Mouse (Mus musculus): ENCODE results near the gene Rxfp4.
A peak's percentile ranks its signal among the peaks of the same experiment; 100 is the strongest.

The Rxfp4 gene

GRCm38 (mm10) chr3:88628766-88629165 lies 24.2 kb downstream of the Rxfp4 start:
- DNase-seq (ENCODE audit: low spot score), result no peak

- no peak for DNase-seq (ENCODE audit: low spot score)
These were observed 25.4 kb downstream of the Rxfp4 start for GRCm38 (mm10) chr3:88627535-88627934.

DNA sequence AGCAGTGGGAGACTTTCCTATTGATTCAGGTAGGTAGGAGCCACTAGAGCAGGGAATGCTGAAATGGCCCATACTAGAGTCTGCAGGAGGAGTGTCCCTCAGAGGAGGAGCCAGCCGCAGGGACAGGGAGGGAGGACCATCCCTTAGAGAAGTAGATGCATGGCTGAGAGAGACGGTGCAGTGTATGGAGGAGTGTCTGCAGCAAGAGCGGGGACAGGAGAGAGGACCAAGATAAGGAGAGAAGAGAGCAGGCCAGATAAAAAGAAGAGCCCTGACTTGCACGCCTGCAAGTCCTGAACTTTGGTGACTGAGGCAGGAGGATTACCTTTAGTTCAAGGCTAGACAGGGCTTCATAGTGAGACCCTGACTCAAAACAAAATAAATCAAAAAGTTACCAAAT lies 25.8 kb downstream of the Rxfp4 start:
- DNase-seq (ENCODE audit: low spot score), result no peak

DNA sequence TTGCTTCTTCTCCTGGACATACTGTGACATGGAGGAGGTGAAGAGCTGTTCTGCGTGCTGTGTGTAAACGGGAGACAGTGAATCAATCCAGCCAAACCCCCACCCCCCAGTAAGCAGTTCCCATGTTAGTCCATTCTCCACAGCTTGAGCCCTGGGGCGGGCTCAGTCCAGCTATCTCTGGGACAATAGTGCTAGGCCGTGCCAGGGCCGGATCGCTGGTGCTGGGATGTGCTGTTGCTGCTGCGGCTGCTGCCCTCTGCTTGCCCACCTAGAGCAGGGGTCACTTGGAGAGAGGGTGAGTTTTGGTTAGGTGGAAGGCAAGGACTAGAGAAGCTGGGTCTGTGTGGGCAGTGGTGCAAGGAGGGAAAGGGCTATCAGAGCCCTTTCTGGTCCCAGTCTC lies 26.6 kb downstream of the Rxfp4 start:
- DNase-seq (ENCODE audit: low spot score), result no peak

- no peak for DNase-seq (ENCODE audit: low spot score)
These were observed 27.4 kb downstream of the Rxfp4 start for GRCm38 (mm10) chr3:88625531-88625930.

GRCm38 (mm10) chr3:88624951-88625350 lies 28.0 kb downstream of the Rxfp4 start:
- no peak for DNase-seq (ENCODE audit: low spot score)

DNA sequence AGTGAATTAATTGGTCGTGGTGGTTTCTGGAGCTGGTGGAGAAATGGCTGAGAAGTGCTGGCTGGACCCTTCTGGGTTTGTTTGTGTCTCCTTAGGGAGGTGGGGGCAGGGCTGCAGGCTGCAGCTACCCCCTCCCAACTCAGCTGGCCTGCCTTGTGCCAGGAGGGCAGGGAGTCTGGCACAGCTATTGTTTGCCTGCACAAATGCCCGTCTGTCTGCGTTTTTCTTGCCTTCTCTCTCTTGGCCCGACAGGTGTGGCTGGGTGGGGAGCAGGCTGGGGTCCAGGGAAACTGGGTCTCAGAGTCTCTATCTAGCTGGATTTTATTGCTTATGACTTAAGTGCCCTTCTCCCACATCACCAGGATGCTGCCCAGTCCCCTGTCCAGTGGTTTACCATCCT lies 28.6 kb downstream of the Rxfp4 start:
- DNase-seq (ENCODE audit: low spot score), result peak; percentile 19

GRCm38 (mm10) chr3:88623346-88624135 lies 29.4 kb downstream of the Rxfp4 start:
- DNase-seq (ENCODE audit: low spot score), result peak; percentile 55

DNA sequence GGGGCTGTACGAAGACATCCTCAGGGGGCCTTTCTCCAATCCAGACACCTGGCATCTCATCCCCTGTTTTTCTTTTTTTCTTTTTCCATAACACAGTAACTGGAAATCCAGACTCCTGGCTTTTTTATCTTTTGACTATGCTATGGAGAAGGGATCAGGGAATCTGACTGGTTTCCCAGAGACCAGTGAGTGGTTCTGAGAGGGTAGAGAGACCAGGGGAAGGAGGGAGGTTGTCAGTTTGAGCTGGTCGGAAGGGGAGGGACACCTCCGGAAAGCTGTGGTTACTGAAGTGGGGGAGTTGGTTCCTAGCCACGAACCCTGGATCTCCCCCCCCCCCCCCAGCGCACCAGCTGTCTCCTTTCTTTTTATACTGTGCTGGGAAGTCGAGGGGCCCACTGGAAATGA lies 30.0 kb downstream of the Rxfp4 start:
- peak; percentile 51 for DNase-seq (ENCODE audit: low spot score)

GRCm38 (mm10) chr3:88622113-88622940 lies 30.6 kb downstream of the Rxfp4 start:
- DNase-seq (ENCODE audit: low spot score), result peak; percentile 54

GRCm38 (mm10) chr3:88621537-88622112 lies 31.3 kb downstream of the Rxfp4 start:
- peak; percentile 55 for DNase-seq (ENCODE audit: low spot score)

GRCm38 (mm10) chr3:88620992-88621536 lies 31.9 kb downstream of the Rxfp4 start:
- DNase-seq (ENCODE audit: low spot score), result peak; percentile 72

DNA sequence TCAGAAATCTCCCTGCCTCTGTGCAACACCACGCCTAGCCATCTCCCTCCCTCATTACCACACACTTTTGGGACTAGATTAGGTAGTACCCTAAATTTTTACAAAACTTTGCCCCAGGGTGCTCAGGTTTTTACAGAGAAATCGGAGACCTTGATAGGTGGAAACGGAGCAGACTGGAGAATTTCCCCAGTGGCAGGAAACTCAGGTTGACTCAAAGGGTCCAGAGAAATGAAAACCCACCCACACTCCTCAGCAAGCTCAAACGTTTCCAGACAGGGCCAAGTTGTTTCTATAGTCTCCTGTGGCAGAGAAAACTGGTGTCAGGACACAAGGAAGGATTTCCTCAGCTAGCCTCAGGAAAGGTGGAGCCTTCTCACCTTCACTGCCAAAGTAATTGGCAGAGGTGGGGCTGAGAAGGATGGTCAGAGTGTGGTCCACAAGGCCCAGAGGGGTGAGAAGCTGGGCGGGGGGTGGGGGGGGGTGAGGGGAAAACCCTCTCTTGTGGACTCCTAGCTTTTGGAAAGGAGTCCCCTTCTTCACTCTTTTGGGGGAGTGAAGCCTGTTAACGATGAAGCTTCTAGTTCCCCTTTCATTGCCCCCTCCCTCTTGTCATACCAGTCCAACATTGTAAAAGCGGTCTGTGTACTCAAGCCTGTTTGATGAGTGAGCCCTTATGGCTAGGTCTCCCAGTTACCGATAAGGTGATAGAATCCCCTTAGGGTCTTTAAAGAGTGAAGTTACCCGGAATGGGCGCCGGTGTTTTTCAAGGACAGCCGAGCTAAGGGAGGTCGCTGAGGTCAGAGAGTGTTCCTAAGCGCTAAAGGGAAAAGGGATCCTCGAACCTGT lies 32.6 kb downstream of the Rxfp4 start:
- DNase-seq (ENCODE audit: low spot score), result no peak

- no peak for DNase-seq (ENCODE audit: low spot score)
These were observed 33.5 kb downstream of the Rxfp4 start for GRCm38 (mm10) chr3:88619113-88620097.

DNA sequence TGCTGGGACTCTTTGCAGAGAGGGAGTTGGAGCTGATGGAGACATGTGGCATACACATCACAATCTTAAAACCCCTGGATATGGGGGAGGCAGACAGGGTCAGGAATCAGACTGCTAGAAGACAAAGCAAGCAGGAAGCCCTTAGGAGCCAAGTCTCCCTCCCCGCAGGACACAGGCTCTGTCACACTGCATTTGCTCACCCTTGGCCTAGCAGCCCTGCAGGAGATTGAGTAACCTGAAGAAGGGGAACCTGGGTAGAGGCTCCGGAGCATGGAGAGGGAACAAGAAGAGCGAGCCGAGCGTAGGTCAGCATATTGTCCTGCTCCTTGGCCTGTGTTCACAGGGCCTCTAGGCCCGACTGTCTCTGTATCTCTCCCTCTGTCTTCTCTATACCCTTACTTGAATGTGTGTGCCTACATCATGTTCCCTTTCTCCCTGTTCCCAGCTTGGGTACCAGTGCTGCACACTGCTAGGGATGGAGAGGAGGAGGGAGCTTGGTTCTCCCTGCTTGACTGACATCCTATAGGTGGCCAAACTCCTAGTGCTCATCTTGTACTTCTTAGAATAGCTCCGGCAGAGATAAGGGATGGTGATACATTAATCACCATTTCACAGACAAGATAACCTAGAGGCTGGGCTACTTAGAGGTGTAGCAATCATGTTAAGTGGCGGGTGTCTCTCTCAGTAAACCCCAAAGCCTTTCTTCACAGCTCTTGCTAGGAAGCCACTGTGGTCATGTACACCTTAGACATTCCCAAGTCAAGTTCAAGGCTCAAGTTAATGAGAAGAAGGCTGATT lies 34.7 kb downstream of the Rxfp4 start:
- no peak for DNase-seq (ENCODE audit: low spot score)

GRCm38 (mm10) chr3:88616951-88617500 lies 35.9 kb downstream of the Rxfp4 start:
- DNase-seq (ENCODE audit: low spot score), result no peak

DNA sequence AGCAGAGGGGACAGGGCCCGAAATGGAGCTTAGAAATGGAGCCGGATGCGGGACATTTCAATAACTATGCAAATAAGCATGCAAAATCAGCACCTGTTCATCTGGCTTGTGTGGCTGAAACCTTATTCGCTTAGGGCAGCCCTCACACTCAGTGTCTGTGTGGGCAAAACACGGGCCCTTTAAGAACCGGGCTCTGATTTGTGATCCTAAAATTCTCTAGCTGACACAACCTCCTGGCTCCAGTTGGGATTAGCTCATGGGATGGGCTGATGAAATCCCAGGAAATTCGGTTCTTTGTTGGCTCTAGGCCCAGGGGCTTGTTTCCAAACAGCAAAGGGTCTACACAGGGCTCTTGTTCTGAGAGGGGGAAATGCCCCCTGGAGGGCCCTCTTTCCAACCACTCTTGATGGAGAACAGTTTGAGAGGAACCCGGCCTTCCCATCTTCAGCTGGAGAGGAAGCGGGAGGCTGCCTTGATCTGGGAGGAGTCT lies 37.0 kb downstream of the Rxfp4 start:
- no peak for DNase-seq (ENCODE audit: low spot score)

DNA sequence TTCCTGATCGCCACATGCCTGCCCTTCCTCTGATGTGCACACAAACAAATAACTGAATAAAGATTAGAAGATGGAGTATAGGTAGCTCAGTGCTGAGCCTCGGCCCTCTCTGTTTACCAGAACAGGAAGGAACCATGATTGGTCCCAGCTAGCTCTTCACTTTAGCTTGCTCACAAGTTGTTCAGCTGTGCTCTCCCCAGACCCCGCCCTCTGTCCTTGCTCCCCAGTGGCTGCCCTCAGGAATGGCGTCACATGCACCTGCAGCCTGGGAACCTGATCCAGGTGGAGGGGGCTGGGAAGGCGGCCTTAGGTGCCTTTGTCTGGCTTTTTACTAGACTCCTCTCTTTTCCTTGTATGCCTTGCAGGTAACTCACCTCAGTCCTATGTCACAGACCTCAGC lies 37.8 kb downstream of the Rxfp4 start:
- DNase-seq (ENCODE audit: low spot score), result no peak

- DNase-seq (ENCODE audit: low spot score), result no peak
These were observed 38.5 kb downstream of the Rxfp4 start for GRCm38 (mm10) chr3:88614418-88614817.
